Mouse (Mus musculus): ENCODE results near the gene Mif.

- TF ChIP-seq TAL1 (conservative IDR thresholded peaks at IDR 0.05; ENCODE audit: low read depth, low read length) (no peak), POLR2AphosphoS5 (IDR thresholded peaks at IDR 0.05; ENCODE audit: insufficient replicate concordance, low read depth, low read length) (no peak), CTCF (IDR thresholded peaks at IDR 0.05; ENCODE audit: low read depth, low read length) (no peak), GATA2 (IDR thresholded peaks at IDR 0.05; ENCODE audit: borderline replicate concordance, low read depth, low read length) (no peak)
Measured at GRCm38 (mm10) chr10:75822443-75822842, 37.6 kb downstream of the Mif start, which contains the start of gene Gstt4.
